Mouse (Mus musculus) B cell, adult 2 months (primary cell): ENCODE measurements around the gene Atp13a3.
"Not testable (repeated sequence)": the region's sequence is repeated elsewhere in the genome, so short reads cannot be mapped to it uniquely, and the experiment has no call there.

ENCODE experiments used
- DNase-seq, 2 experiments: peaks; one replicate each; pipeline ENCODE4 v3.0.0; 2022

The Atp13a3 gene

DNA sequence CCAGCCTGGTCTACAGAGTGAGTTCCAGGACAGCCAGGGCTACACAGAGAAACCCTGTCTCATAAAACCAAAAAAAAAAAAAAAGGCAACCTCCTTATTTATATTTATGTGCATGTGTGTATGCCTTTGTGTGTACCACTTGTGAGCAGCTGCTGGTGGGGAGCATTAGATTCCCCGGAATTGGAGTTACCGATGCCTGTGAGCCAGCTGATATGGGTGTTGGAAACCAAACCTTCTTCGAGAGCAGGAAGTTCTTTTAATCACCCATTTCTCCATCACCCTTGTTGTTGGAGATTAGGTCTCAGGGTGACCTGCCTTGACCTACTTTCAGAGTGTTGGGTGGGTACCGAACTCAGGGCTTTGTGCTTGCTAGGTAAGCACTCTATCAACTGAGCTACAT, 5.1 kb upstream of the Atp13a3 start:
- no peak for DNase-seq

DNA sequence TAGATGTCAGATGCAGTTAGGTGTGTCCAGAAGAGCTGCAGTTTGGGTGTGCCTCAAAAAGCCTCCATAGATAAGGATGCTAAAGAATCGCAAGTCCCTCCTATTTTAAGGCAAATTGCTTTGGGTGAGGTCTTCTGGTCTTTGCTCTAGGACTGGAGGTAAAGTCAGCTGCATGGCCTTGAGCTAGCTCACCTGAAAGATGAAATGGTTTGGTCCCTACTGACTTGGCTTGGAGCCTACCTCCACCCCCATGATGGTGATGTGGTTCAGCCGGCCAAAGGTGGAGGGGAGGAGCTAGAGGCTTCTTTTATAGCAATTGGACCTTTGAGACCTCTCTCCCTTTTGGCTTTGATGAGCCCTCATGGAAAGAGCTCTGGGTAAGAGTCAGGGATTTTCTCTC, 1.7 kb upstream of the Atp13a3 start:
- DNase-seq: no peak

DNA sequence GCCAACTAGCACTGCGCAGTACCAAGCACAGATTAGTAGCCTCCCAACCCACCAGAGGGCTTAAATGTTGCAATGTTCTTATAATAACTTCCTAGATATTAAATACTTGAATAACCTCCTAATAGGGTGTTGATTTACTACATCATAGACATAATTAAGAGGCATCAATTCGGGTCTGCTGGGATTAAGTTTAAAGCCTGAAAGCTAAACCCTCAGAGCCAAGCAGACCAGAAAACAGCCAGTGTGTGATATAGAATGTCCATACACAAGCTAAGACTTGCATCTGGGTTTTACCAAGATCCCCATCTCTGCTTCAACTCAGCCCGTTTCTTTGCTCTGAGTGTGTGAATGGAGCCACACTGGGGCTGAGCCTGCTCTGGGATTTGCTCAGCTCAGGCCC, 2.2 kb downstream of the Atp13a3 start:
- no peak for DNase-seq

DNA sequence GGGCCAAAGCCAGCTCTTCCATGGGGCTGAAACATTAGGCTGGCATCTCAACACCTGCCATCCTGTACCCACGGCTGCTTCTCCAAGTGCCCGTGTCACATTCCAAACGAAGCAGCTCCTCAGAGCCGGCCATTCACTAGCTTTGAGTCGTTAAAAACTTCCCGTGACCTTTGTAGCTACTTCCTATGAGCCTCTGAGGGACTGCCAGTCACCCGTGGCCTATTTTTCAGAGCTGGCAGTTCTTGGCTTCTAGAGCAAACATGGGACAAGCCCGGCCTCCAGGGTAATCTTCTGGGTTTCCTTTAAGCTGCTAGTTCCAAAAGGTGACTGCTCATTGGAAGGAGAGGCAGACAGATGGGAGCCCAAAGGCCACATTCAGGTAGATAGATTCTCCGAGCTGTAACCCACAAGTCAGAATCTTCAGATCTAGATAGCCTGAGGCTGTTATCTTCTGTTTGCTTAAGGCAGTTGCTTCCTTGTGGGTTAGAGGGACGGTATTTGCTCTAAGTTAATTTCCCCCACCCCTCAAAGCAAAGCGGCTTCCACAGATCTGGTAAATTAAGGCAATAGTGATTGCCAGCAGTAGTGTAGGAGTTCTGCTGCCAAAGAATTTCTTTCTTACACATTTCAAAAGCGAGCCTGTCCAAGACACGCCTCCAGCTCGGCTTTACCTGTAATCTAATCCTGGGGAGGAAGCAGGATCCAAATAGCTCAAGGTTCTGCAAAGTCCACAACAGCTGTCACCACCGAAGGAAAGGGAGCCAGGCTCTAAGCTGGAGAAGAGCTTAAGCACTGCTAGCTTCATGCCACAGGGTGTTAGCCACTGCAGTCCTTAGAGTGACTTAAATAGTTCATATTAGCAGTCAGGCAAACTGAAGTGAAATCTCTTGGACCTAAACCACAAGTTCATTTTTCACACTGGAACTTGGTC, 8.4 kb downstream of the Atp13a3 start:
- no peak for DNase-seq

DNA sequence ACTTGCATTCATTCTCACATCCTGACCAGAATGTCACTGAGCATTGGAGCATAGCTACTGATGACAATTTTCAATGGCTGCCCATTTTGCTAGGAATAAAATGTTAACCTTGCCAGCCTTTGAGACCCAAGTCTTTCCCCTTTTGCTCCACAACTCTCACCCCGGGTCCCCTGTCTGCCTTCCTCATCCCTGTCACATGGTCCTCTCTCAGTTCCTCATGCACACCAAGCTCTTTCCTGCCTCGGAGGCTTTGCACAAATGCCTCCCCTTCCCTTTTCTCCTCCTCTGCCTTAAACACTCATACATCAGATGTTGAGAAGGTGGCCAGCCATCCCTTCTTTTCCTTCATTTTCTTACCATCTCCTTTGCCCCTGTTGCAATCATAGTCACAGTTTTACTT, 10.6 kb downstream of the Atp13a3 start:
- DNase-seq: peak in 1 of 2 experiments; percentile 21

DNA sequence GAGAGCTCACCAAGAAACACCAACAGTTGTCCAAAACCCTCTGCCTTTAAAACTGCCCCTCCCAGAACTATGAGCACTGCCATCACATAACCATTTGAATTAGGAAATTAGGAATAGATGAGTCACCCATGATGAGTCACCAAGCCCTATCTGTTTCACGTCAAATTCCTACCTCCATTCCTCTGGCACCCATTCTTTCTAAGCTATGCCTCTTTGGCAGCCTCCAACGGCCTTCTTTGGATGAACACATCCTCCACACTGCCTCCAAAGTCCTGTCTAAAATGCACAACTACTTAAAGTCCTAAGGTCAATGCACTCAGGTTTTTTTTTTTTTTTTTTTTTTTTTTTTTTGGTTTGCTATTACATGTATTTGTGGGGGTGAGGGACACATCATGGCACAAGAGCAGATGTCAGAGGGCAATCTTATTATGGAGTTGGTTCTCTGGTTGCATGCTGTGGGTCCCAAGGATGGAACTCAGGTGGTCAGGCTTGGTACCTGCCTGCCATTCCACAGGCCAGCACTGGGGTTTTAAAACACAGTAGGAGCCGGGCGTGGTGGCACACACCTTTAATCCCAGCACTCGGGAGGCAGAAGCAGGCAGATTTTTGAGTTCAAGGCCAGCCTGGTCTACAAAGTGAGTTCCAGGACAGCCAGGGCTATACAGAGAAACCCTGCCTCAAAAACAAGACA, 15.0 kb downstream of the Atp13a3 start:
- no peak for DNase-seq

DNA sequence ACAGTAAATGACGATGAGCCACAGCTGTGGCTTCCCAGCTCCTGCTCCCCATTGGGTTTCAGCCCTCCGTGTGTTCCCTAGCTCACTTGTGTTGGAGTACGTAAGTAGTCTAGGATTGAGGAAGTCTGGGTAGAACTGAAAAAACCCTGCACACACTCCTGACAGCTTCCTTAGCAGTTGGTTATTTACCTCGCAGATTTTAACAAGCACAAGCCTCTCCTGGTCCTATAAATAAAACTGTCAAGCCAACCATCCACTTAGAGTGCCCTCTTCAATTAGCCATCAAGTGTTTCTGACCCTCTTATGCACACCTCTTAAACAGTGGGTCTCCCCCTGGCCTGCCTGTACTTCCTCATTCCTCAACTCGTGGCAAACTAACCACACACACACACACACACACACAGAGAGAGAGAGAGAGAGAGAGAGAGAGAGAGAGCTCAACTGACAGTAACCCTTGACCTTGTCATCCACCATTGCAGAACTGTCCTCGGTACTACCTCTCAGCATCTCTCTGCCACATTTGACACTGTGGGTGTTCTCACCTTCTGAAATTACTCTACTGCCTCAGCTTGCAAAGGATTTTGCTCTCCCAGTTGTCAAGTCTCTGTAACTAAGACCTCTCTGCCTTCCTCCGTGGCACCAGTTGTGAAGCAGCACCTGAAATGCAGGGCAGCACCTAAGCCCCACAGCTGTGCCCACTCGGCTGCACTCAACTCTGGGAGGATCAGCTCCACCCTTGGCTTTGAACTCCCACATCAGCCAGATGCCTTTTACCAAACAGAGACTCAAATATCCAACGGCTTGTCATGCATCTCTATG, 15.7 kb downstream of the Atp13a3 start:
- peak; percentile 72 to 74 for DNase-seq

DNA sequence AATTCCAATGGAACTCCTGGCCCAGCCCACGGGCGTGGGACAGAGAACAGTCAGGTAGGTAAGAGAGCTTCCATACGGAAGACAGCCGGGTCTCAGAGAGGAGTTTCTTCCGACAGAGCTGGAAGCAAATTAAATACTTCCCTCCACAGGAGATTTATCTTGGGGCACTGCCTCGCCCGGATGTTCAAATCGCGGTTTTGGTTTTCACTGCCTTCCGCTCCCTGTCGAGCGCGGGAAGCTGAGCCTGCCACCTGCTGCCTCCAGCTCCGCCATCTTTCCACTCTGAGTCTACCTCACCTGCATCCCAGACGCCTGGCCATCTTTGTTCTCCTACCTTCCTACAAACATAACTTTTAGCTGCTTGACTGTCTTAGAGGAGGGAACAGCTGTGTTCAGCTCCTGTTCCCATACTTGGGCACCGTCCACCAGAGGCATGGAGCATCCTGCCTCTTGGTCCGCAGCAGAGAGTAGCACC, 16.5 kb downstream of the Atp13a3 start:
- DNase-seq: peak; percentile 69 to 70

DNA sequence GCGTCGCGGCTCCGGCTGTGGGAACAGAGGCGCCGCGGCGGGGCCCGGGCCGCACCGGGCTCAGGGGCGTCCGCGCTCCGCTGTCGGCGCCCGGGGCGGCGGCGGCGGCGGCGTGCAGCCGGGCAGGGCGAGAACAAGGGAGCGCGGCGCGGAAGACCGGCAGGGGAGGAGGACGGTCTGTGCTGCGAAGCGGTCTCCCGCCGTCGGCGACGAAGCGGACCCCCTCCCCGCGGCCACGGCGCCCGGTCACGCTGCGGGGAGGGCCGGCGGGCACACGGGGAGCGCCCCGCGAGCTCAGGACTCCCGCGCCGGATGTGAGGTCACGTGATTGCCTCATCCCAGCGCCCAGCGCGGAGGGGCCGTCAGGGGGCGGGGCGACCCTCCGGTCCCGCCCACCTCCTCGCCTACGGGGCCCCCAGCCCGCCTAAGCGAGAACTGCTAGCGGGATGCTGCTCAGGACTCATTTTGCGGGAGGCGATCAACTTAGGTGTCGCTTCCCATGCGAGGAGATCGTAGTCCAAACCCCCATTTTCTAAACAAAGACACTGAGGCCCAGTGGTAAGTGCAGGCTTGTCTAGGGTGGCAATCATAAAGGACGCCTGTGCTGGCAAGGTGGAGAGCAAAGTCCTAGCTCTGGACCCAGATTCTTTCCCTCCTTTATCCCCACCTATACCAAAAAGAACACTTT, 17.1 kb downstream of the Atp13a3 start:
- peak; percentile 92 to 94 for DNase-seq

DNA sequence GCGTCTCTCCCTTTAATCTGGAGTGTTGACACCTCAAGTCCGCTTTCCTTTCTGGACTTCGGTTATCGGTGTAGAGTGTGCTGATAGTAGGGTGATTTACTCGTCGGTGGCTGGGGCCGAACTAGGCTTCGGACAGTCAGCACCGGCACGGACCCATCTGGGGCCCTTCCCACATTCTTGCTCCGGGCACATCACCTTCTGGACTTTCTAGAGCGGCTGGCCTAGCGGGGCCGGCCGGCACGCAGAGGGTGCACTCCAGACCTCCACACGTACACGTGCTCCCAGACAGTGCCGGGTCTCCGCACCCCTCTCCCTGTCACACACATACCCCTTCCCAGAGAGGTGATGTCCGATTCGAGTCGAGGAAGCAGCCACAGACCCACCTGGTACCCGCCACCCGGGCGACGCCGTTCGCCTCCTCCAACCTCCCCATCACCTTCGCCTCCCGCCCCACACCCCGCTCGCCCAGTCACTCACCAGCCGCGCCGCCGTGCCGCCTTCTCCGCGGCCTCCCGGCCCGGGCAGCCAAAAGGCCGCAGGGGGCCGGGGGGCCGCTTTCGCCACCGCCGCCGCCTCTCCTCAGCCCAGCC, 17.8 kb downstream of the Atp13a3 start:
- peak; percentile 44 to 52 for DNase-seq

DNA sequence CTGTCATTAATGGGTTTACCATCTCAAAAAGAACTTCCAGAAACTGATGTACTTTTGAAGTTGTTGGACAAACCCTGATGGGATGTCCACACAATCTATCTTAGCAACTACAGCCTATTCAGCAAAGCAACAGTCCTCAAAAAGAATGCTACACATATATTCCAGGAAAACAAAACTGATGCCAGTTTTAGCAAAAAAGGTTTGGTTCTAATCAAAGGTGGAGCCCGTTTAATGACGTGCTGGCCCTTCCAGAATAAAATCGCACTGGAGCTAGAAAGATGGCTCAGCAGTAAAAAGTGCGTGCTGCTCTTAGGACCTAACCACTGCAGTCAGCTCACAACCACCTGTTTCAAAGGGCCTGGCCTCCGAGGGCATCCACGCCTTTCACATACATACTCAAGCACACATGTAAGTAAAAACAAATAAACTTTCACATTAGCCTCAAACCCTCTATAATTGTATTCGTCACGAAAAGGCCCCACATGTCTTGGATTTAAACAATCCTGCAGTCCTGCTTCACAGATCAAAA, 18.8 kb downstream of the Atp13a3 start:
- DNase-seq: peak in 1 of 2 experiments; percentile 9

DNA sequence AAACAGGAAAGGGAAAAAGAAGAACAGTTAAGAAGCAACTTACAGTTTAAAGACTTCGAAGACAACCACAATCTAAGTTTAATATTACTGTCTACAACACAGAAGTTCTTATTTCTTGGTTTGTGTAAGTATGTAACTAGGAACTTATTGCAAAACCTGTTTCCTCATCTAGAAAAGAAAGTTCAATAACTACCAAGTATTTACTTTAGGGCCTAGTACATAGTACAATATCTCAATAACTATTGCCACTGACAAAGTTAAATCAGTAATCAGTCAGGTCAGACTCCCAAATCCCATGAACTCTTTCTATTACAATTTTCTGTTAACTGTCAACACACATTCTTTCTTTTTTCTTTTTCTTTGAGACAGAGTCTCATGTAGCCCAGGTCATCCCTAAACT, 20.2 kb downstream of the Atp13a3 start:
- DNase-seq: no peak

DNA sequence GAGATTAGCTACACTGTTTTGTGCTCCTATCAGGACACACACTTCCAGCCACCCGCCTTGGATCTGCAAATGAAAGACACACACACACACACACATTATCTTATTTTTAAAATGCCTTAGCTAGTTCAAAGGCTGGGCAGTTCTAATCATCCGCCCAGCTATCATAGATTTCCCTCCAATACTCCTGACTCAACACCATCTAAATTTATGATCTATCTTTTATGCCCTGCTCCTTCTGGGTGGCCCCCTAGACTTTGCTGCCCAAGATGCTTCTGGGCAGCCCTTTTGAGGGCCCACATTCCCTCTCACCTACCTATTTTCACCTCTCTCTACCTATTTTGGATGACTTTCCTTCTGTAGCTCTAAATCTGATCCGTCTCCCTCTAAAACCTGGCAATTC, 29.5 kb downstream of the Atp13a3 start:
- DNase-seq: no peak

DNA sequence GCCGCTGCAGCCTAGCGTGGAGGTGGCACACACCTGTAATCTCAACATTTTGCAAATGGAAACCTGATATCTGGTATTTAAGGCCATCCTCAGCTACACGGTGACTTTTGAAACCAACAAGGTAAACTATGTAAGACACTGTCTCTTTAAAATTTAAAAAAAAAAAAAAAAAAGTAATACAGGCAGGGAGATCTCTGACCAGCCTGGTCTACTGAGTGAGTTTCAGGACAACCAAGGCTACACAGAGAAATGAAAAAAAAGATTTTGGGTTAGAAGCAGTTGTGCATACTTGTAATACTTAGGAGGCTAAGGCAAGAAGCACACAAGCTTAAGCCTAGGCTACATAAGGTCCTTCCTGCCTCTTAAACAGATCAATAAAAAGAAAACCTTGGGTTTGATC, 30.8 kb downstream of the Atp13a3 start:
- DNase-seq: no peak

DNA sequence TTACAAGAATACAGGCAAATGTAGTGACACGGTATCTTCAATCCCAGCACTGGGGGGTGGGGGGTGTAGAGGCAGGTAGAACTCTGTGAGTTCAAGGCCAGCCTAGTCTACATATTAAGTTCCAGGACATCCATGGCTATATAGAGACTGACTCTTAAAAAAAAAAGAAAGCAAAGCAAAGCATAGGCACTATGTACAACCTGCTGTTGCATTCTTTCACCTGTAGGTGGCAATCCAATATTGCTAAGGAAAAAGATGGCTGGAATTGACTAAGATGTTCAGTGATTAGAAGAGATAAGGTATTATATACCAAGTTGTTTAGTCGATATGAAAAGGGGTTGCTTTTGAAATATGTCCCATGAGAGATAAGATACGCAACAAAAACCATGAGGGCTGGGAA, 31.5 kb downstream of the Atp13a3 start:
- DNase-seq: peak; percentile 50 to 61

DNA sequence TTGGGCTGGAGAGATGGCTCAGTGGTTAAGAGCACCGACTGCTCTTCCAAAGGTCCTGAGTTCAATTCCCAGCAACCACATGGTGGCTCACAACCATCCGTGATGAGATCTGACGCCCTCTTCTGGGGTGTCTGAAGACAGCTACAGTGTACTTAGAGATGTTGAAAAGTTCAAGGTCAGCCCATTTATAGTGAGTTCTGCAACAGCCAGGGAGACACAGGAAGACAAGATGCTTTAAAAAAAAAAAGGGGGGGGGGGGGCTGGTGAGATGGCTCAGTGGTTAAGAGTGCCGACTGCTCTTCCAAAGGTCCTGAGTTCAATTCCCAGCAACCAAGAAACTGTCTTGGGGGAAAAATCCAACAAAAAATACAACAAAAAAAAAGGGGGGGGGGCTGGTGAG, 32.5 kb downstream of the Atp13a3 start:
- DNase-seq: not testable (repeated sequence)

DNA sequence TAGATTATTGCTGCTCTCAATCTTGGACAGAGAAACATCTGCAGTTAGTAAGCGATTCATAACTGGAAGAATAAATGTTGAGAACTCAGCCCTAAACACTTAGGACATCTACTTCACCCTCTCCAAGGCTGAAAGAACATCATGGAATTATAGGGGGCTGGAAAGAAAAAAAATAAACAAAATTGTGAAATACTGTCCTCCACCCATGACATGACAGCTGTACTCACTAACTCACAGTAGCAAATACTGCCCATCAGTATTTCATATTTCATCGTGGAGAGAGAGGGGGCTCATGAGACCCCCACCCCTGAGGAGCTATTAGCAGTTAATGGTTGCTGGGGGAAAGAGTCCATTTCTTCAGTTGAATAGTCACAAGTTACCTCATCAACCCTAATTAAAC, 38.4 kb downstream of the Atp13a3 start:
- DNase-seq: no peak

DNA sequence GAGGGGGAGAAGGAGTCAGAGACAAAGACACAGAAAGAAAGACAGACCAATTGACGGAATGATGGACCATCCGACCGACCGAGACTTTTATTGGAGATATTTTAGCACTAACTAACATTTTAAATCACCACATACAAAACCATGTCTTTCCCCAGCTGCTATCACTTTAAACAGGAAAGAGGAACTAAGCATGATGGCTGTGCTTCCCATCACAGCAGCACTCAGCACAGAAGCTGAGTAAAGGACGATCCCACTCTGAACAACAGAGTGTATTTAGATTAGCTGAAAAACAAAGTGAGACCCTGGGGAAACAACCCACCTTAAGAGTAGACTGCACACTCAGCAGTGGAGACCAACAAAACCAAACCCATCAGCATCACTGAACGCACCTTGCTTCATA, 41.2 kb downstream of the Atp13a3 start:
- DNase-seq: peak; percentile 6 to 12

DNA sequence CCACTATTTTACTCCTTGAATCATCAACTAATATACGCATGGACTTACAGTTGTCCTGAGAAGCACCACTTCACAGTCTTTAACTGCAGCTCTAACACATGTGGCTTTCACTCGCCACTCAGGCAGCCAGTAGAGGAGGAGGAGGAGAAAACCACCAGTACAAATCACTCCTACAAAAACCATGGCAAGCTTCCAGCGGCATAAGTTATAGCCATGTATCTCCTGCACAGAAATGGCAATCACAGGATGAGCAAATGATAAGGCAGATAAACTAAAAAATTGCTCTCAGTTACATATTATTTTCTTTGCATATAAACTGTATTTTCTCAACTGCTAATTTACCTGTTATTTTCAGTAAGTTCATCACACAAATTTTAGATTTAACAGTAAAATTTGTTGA, 43.2 kb downstream of the Atp13a3 start:
- DNase-seq: no peak

DNA sequence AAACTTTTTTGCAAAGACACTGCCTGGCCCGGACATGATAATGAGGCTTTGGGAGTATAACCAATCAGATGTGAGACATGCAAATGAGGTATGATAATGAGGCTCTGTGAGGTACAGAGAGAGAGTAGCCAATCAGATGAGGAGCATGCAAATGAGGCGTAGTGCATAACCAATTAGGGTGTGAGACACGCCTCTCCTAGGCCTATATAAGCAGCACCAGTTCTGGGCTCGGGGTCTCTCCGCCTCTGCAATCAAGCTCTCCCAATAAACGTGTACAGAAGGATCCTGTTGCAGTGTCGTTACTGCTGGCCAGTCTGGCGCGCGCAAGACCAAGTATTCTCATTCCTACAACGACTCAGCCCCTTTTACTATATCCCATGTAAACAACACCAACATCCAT, 52.3 kb downstream of the Atp13a3 start:
- DNase-seq: not testable (repeated sequence)

DNA sequence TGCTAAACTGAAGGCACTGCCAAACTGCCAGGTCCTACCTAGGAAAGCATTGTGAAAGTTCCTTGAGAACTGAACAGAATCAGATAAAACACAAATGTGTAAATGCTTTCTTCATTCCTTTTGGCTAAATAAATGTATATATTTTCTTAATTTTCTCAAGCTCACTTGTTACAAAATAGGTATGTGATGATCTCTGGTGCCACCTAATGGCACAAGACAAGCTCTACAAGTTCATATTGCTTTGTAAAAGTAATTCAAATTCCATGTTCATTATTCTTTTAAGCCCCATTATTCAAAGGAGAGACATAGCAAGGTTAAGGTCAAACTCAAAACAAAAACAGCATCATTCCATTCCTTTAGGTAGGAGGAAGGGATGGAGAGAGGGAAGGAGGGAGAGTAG, 91.5 kb downstream of the Atp13a3 start:
- DNase-seq: no peak

DNA sequence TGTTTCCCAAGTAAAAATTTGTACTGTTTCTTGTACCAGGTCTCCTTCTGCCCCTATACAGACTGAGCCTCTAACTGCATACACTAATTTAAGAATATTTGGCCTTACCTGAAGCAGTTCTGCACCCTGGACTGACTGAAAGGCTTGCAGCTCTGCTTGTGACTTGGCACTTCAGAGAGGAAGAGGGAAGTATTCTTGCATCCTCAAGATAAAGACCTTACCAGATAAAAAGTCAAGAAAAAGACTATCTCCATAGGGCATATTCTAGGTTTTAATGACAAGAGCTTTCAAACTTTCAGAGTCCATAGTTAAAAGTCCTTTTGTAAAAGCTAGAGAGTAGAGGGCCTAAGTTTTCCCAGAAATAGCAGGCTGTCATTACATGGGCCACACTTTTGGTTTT, 95.1 kb downstream of the Atp13a3 start, which contains the start of gene Gp5:
TSS of gene Gp5 (minus strand) at position 133 of the 400 bp plus-strand sequence.
- DNase-seq: no peak
